Mouse (Mus musculus) MEL (cell line): ENCODE results near the gene Asb14. TPM values are rescaled to one million over a fixed set of nuclear protein-coding genes. Genes with fewer than 3 reads are reported as not detected.
A peak's percentile ranks its signal among the peaks of the same experiment; 100 is the strongest.

Experiments used
- DNase-seq: peaks from one replicate; pipeline ENCODE4 v3.0.0; 2011; ENCODE audit warnings: low read depth, low spot score
- H3K27ac ChIP-seq: 2 replicates; pipeline ENCODE4 v1.5.1; 2012; ENCODE audit warnings: low read depth, mild to moderate bottlenecking, control low read depth, low read length, moderate library complexity; ENCODE audit not compliant: control insufficient read depth
- H3K27me3 ChIP-seq, 2 experiments: fragments of 150-350 bp in 1 of 2; sonication (generic) in 1 of 2; 2 replicates each; pipeline ENCODE4 v1.6.1; 2012; ENCODE audit warnings: low read length in 2 of 2, mild to moderate bottlenecking in 2 of 2, improper control_type of control experiment in 1 of 2, moderate library complexity in 1 of 2; ENCODE audit not compliant: insufficient read depth in 2 of 2, control insufficient read depth in 1 of 2
- H3K36me3 ChIP-seq, 2 experiments: 2 replicates each; pipeline ENCODE4 v1.6.1; 2012 to 2014; ENCODE audit warnings: low read length in 2 of 2, improper control_type of control experiment in 1 of 2, inconsistent platforms in 1 of 2, mild to moderate bottlenecking in 1 of 2; ENCODE audit not compliant: insufficient read depth in 2 of 2, control insufficient read depth in 1 of 2
- H3K4me1 ChIP-seq, 2 experiments: fragments of 150-350 bp in 1 of 2; sonication (generic) in 1 of 2; 2 replicates each; pipeline ENCODE4 v1.6.1; 2012; ENCODE audit warnings: low read length in 2 of 2, improper control_type of control experiment in 1 of 2, mild to moderate bottlenecking in 1 of 2; ENCODE audit not compliant: insufficient read depth in 2 of 2, control insufficient read depth in 1 of 2
- H3K4me3 ChIP-seq, 2 experiments: fragments of 150-350 bp in 1 of 2; sonication (generic) in 1 of 2; 2 replicates each; pipeline ENCODE4 v1.5.1; 2012; ENCODE audit warnings: low read depth in 2 of 2, low read length in 2 of 2, mild to moderate bottlenecking in 2 of 2, moderate library complexity in 2 of 2, control low read depth in 1 of 2, improper control_type of control experiment in 1 of 2; ENCODE audit not compliant: control insufficient read depth in 1 of 2, insufficient read depth in 1 of 2
- H3K79me2 ChIP-seq: 2 replicates; pipeline ENCODE4 v1.6.1; 2012; ENCODE audit warnings: mild to moderate bottlenecking, low read length, moderate library complexity; ENCODE audit not compliant: control insufficient read depth, poor library complexity, insufficient read depth
- H3K9ac ChIP-seq: 2 replicates; pipeline ENCODE4 v1.6.1; 2012; ENCODE audit warnings: low read depth, mild to moderate bottlenecking, control low read depth, low read length, moderate library complexity; ENCODE audit not compliant: control insufficient read depth, poor library complexity, severe bottlenecking
- H3K9me3 ChIP-seq: fragments of 150-350 bp; sonication (generic); replicated peaks from 2 replicates; pipeline ENCODE4 v1.6.1; 2012; ENCODE audit warnings: mild to moderate bottlenecking, low read length, improper control_type of control experiment, moderate library complexity; ENCODE audit not compliant: insufficient read depth
- BHLHE40 ChIP-seq: IDR thresholded peaks from 2 replicates; pipeline ENCODE4 v1.6.1; 2012; ENCODE audit warnings: low read depth, mild to moderate bottlenecking, inconsistent platforms, low read length, improper control_type of control experiment, borderline replicate concordance
- CHD1 ChIP-seq: IDR thresholded peaks from 2 replicates; pipeline ENCODE4 v1.6.1; 2012; ENCODE audit warnings: low read depth, mild to moderate bottlenecking, inconsistent platforms, low read length, improper control_type of control experiment
- CHD2 ChIP-seq: IDR thresholded peaks from 2 replicates; pipeline ENCODE4 v1.6.1; 2011; ENCODE audit warnings: low read length, improper control_type of control experiment
- CTCF ChIP-seq, 3 experiments: IDR thresholded peaks in 2 of 3; conservative IDR thresholded peaks in 1 of 3; 2 replicates each; pipeline ENCODE4 v1.5.1; 2011 to 2012; ENCODE audit warnings: low read length in 3 of 3, low read depth in 2 of 3, mild to moderate bottlenecking in 2 of 3, improper control_type of control experiment in 1 of 3, inconsistent platforms in 1 of 3, mixed read lengths in 1 of 3, moderate library complexity in 1 of 3; ENCODE audit not compliant: control insufficient read depth in 1 of 3, insufficient read depth in 1 of 3, poor library complexity in 1 of 3, severe bottlenecking in 1 of 3
- EP300 ChIP-seq, 2 experiments: IDR thresholded peaks; 2 replicates each; pipeline ENCODE4 v1.6.1; 2011; ENCODE audit warnings: improper control_type of control experiment in 2 of 2, low read length in 2 of 2, low read depth in 1 of 2, mild to moderate bottlenecking in 1 of 2
- ETS1 ChIP-seq: IDR thresholded peaks from 2 replicates; pipeline ENCODE4 v1.6.1; 2012; ENCODE audit warnings: low read depth, mild to moderate bottlenecking, inconsistent platforms, low read length, improper control_type of control experiment, moderate library complexity
- HCFC1 ChIP-seq: IDR thresholded peaks from 2 replicates; pipeline ENCODE4 v1.6.1; 2012; ENCODE audit warnings: low read depth, mild to moderate bottlenecking, inconsistent platforms, low read length, improper control_type of control experiment, moderate library complexity
- JUND ChIP-seq: IDR thresholded peaks from 2 replicates; pipeline ENCODE4 v1.6.1; 2011; ENCODE audit warnings: low read depth, mild to moderate bottlenecking, improper control_type of control experiment, low read length
- KAT2A ChIP-seq: conservative IDR thresholded peaks from 2 replicates; pipeline ENCODE4 v1.6.1; 2012; ENCODE audit warnings: low read depth, low read length, improper control_type of control experiment, inconsistent platforms
- MAZ ChIP-seq: IDR thresholded peaks from 2 replicates; pipeline ENCODE4 v1.6.1; 2012; ENCODE audit warnings: low read depth, mild to moderate bottlenecking, inconsistent platforms, low read length, improper control_type of control experiment
- MEF2A ChIP-seq: IDR thresholded peaks from 2 replicates; pipeline ENCODE4 v1.6.1; 2014; ENCODE audit warnings: low read depth, mild to moderate bottlenecking, inconsistent platforms, low read length, improper control_type of control experiment; ENCODE audit not compliant: poor library complexity, insufficient replicate concordance, severe bottlenecking; ENCODE audit errors: extremely low read depth
- MYC ChIP-seq: IDR thresholded peaks from 2 replicates; pipeline ENCODE4 v1.6.1; 2011; ENCODE audit warnings: low read depth, mild to moderate bottlenecking, low read length, improper control_type of control experiment, moderate library complexity
- NRF1 ChIP-seq: IDR thresholded peaks from 2 replicates; pipeline ENCODE4 v1.6.1; 2014; ENCODE audit warnings: low read depth, mild to moderate bottlenecking, inconsistent platforms, low read length, improper control_type of control experiment, moderate library complexity; ENCODE audit not compliant: poor library complexity, insufficient read depth, severe bottlenecking
- POLR2A ChIP-seq, 2 experiments: IDR thresholded peaks; 2 replicates each; pipeline ENCODE4 v1.6.1; 2011 to 2012; ENCODE audit warnings: low read length in 2 of 2, mild to moderate bottlenecking in 2 of 2, control low read depth in 1 of 2, improper control_type of control experiment in 1 of 2, low read depth in 1 of 2, moderate library complexity in 1 of 2; ENCODE audit not compliant: control insufficient read depth in 1 of 2, insufficient read depth in 1 of 2, poor library complexity in 1 of 2
- POLR2AphosphoS2 ChIP-seq: IDR thresholded peaks from 2 replicates; pipeline ENCODE4 v1.6.1; 2011; ENCODE audit warnings: low read length, improper control_type of control experiment
- POLR2AphosphoS5 ChIP-seq: IDR thresholded peaks from 2 replicates; pipeline ENCODE4 v1.6.1; 2012; ENCODE audit warnings: low read depth, borderline replicate concordance, mild to moderate bottlenecking, inconsistent platforms, low read length, moderate library complexity, mixed read lengths
- RAD21 ChIP-seq: IDR thresholded peaks from 2 replicates; pipeline ENCODE4 v1.6.1; 2011; ENCODE audit warnings: mild to moderate bottlenecking, low read depth, low read length, improper control_type of control experiment
- TAL1 ChIP-seq: IDR thresholded peaks from 2 replicates; pipeline ENCODE4 v1.6.1; 2012; ENCODE audit warnings: mild to moderate bottlenecking, inconsistent platforms, low read length, moderate library complexity, mixed read lengths
- TCF12 ChIP-seq: IDR thresholded peaks from 2 replicates; pipeline ENCODE4 v1.6.1; 2014; ENCODE audit warnings: low read depth, mild to moderate bottlenecking, inconsistent platforms, low read length, improper control_type of control experiment, moderate library complexity
- UBTF ChIP-seq: IDR thresholded peaks from 2 replicates; pipeline ENCODE4 v1.6.1; 2012; ENCODE audit warnings: low read depth, mild to moderate bottlenecking, inconsistent platforms, low read length, improper control_type of control experiment, moderate library complexity, borderline replicate concordance; ENCODE audit not compliant: insufficient read depth
- USF2 ChIP-seq, 2 experiments: IDR thresholded peaks; 2 replicates each; pipeline ENCODE4 v1.6.1; 2011 to 2012; ENCODE audit warnings: improper control_type of control experiment in 2 of 2, low read length in 2 of 2, borderline replicate concordance in 1 of 2, inconsistent platforms in 1 of 2, low read depth in 1 of 2, mild to moderate bottlenecking in 1 of 2; ENCODE audit not compliant: insufficient read depth in 1 of 2
- ZKSCAN1 ChIP-seq: IDR thresholded peaks from 2 replicates; pipeline ENCODE4 v1.6.1; 2012; ENCODE audit warnings: low read depth, mild to moderate bottlenecking, inconsistent platforms, low read length, improper control_type of control experiment, moderate library complexity
- ZMIZ1 ChIP-seq: IDR thresholded peaks from 2 replicates; pipeline ENCODE4 v1.6.1; 2012; ENCODE audit warnings: low read depth, mild to moderate bottlenecking, inconsistent platforms, low read length, improper control_type of control experiment, moderate library complexity
- ZNF384 ChIP-seq: IDR thresholded peaks from 2 replicates; pipeline ENCODE4 v1.6.1; 2012; ENCODE audit warnings: low read depth, mild to moderate bottlenecking, inconsistent platforms, low read length, improper control_type of control experiment
- polyA plus RNA-seq, 2 experiments: library from polyadenylated mRNA; stranded (reverse) in 1 of 2; unstranded in 1 of 2; fragments of >175 nt in 1 of 2; fragments of >200 nt in 1 of 2; gene quantifications; 2 replicates each; pipeline versions ENCODE4 v1.2.1 to v1.2.4; 2012; ENCODE audit warnings: low replicate concordance in 2 of 2, low read depth in 1 of 2; ENCODE audit not compliant: insufficient read length in 2 of 2, insufficient read depth in 1 of 2, missing spikeins in 1 of 2
- total RNA-seq: library from RNA; depleted of rRNA; stranded (reverse); fragments of 300-350 nt; gene quantifications from 2 replicates; pipeline ENCODE4 v1.2.3, GENCODE M21; 2012

Asb14 gene
- total and polyA plus RNA-seq, 3 experiments = 0.06 TPM; not detected in 2

DNA sequence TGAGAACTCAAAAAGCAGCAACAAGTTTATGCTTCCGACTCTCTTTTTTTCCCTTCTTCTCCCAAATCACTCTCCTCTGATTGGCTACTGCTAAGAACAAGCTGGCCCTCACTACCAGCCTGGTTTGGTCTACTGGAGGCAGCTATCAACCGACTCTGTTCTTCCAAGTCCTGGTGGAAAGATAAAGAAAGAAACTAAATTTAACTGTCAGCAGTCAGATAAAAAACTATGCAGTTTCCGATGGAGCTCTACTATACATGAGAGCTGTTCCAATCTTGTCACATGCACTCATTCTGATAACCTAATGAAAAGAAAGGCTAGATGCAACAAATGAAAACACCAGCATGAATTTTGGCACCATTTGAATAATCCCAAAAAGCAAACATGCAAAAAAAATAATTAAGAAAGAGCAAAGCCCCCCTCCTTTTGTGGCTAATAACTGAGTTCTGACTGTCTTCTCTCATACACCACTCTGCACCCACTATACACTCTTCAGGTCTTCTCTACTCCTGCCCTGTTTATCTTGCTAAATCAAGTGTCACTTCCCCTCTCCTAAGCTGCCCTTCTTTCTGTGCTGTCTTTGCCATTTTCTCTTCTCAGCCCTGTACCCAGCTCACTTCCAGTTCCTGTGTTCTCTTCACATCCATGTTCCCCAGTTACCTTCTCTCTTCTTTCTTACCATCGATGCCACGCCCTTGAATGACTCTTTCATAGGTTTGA is 29.5 kb downstream of the Asb14 start (continued):
- TF ChIP-seq ZNF384 = peak; percentile 22; the same call in 1 of the 2 replicates
- no peak for TF ChIP-seq KAT2A
- TF ChIP-seq CHD2 = no peak
- TF ChIP-seq MEF2A = peak; percentile 81; the same call in 1 of the 2 replicates
- no peak for TF ChIP-seq UBTF
- TF ChIP-seq ZMIZ1 = no peak
- TF ChIP-seq TAL1 = no peak
- no peak for TF ChIP-seq CTCF (IDR thresholded peaks at IDR 0.05 in 2 of 3, conservative IDR thresholded peaks at IDR 0.05 in 1 of 3; ENCODE audit: control insufficient read depth in 1 of 3, insufficient read depth in 1 of 3, low read depth in 2 of 3, low read length in 3 of 3, poor library complexity in 1 of 3, severe bottlenecking in 1 of 3)
- TF ChIP-seq ZKSCAN1 = no peak
- TF ChIP-seq TCF12 = peak; percentile 34
- TF ChIP-seq BHLHE40 = peak; percentile 67; the same call in 1 of the 2 replicates
- TF ChIP-seq HCFC1 = no peak
- TF ChIP-seq POLR2AphosphoS5 = no peak
- peak; percentile 58 to 59; a peak in 3 of 4 replicates for TF ChIP-seq EP300 (IDR thresholded peaks at IDR 0.05; ENCODE audit: low read depth in 1 of 2, low read length in 2 of 2)
- TF ChIP-seq ETS1 = peak; percentile 50; the same call in 1 of the 2 replicates
- TF ChIP-seq JUND = no peak
- TF ChIP-seq, all 39 proteins: peak for 13

DNA sequence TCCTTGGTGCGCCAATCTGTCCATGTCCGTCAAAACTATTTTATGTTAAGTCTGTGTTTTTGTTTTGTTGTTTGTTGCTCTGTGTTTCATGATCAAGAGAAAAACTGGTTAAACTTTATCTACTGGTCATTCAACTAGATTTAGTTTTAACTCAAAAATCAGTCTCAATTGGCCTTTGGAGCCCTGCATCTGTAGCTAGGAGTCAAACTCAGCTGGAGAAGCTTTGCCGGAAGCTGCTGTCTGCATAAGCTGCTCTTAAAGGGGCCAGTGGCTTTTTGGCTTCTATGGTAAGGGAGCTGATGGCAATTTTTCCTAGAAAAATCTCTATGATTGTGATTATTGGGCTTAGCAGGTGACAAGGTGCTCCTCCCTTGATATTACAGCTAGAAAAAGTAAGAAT is 40.5 kb downstream of the Asb14 start:
- TF ChIP-seq JUND (no peak), MAZ (no peak), RAD21 (no peak), TAL1 (no peak), MYC (no peak), POLR2A (IDR thresholded peaks at IDR 0.05; ENCODE audit: control insufficient read depth in 1 of 2, insufficient read depth in 1 of 2, low read depth in 1 of 2, low read length in 2 of 2, poor library complexity in 1 of 2) (no peak), EP300 (IDR thresholded peaks at IDR 0.05; ENCODE audit: low read depth in 1 of 2, low read length in 2 of 2) (no peak), POLR2AphosphoS2 (no peak), POLR2AphosphoS5 (no peak), ZMIZ1 (no peak), HCFC1 (no peak), NRF1 (no peak), CHD1 (no peak), USF2 (IDR thresholded peaks at IDR 0.05; ENCODE audit: borderline replicate concordance in 1 of 2, insufficient read depth in 1 of 2, low read depth in 1 of 2, low read length in 2 of 2) (no peak)
- no peak overlapping the region for H3K27ac ChIP-seq
- H3K9ac ChIP-seq = no peak overlapping the region
- no peaks in the 10 kb centered on the region for H3K27me3 ChIP-seq
- no peaks in the 10 kb centered on the region for H3K9me3 ChIP-seq
- DNase-seq = no peak
- H3K4me1 ChIP-seq = no peaks in the 10 kb centered on the region
- no peak overlapping the region for H3K4me3 ChIP-seq
- H3K36me3 ChIP-seq = no peaks in the 10 kb centered on the region
- H3K79me2 ChIP-seq = no peaks in the 10 kb centered on the region
